Mouse (Mus musculus) C2C12 (cell line): Measurements from ENCODE around the gene Rybp. TPM values are rescaled to one million over a fixed set of nuclear protein-coding genes. Genes with fewer than 3 reads are reported as not detected.

ENCODE experiments used
- H3K27me3 ChIP-seq: one replicate; pipeline ENCODE4 v1.6.1; 2011; ENCODE audit not compliant: control insufficient read depth, insufficient read depth, insufficient read length
- H3K36me3 ChIP-seq: one replicate; pipeline ENCODE4 v1.6.1; 2011; ENCODE audit not compliant: control insufficient read depth, insufficient read depth
- H3K4me3 ChIP-seq: one replicate; pipeline ENCODE4 v1.5.1; 2011; ENCODE audit warnings: mild to moderate bottlenecking, control low read depth; ENCODE audit not compliant: poor library complexity, insufficient read depth, severe bottlenecking
- H3K79me2 ChIP-seq: one replicate; pipeline ENCODE4 v1.6.1; 2011; ENCODE audit not compliant: control insufficient read depth, insufficient read depth
- H3K79me3 ChIP-seq: one replicate; pipeline ENCODE4 v1.6.1; 2011; ENCODE audit warnings: low read depth, control low read depth
- H3ac ChIP-seq: one replicate; pipeline ENCODE3; 2011; ENCODE audit warnings: low read depth; ENCODE audit not compliant: control insufficient read depth, insufficient read length
- CEBPB ChIP-seq: IDR thresholded peaks from one replicate; pipeline ENCODE4 v1.6.1; 2011; ENCODE audit warnings: low read depth, mild to moderate bottlenecking, control low read depth, moderate library complexity
- CTCF ChIP-seq: IDR thresholded peaks from one replicate; pipeline ENCODE4 v1.5.1; 2011; ENCODE audit not compliant: control insufficient read depth, insufficient read depth, insufficient read length
- FOSL1 ChIP-seq: IDR thresholded peaks from one replicate; pipeline ENCODE4 v1.8.0; 2011; ENCODE audit warnings: mild to moderate bottlenecking, low read length; ENCODE audit not compliant: poor library complexity, insufficient read depth, severe bottlenecking
- MAX ChIP-seq: IDR thresholded peaks from one replicate; pipeline ENCODE4 v1.6.1; 2011; ENCODE audit warnings: mild to moderate bottlenecking, control low read depth
- MYOD1 ChIP-seq: IDR thresholded peaks from one replicate; pipeline ENCODE4 v1.6.1; 2011; ENCODE audit warnings: low read depth; ENCODE audit not compliant: control insufficient read depth, insufficient read length
- MYOG ChIP-seq: IDR thresholded peaks from one replicate; pipeline ENCODE4 v1.6.1; 2011; ENCODE audit not compliant: control insufficient read depth, insufficient read length; ENCODE audit errors: extremely low read depth
- USF1 ChIP-seq: IDR thresholded peaks from one replicate; pipeline ENCODE4 v1.6.1; 2011; ENCODE audit warnings: low read depth, mild to moderate bottlenecking, control low read depth, moderate library complexity
- polyA plus RNA-seq: library from polyadenylated mRNA; unstranded; fragments of >200 nt; fragmentation: generic; extraction: Trizol; gene quantifications from one replicate; pipeline ENCODE4 v1.2.1, GENCODE M21; 2012; ENCODE audit warnings: missing spikeins

The Rybp gene
- polyA plus RNA-seq, 1 experiment, result 7.4 TPM

DNA sequence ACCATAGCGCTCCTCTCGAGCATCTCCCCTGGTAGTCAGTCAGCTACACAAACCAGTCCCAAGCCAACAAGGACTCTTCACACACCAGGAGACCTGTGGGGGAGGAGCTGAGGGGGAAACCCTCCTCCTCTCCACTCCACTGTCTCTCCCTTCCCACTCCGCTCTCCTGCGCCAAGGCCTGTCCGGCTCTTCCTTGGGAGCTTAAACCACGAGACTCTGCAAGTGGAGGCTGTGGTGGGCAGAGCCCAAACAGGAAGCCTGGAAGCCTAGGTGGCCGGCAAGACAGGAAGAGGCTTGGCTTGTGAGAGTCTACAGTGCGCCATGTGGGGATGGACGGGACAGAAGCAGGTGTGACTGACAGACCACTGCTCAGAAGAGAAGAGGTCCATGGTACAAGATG, 73.7 kb downstream of the Rybp start:
- H3K4me3 ChIP-seq, result no peak overlapping the region
- no peak for TF ChIP-seq MYOG
- TF ChIP-seq MAX, result no peak
- TF ChIP-seq CTCF, result no peak
- TF ChIP-seq MYOD1, result no peak
- no peak for TF ChIP-seq USF1
- no peak for TF ChIP-seq CEBPB
- TF ChIP-seq FOSL1, result no peak
- H3K79me3 ChIP-seq, result no peaks in the 10 kb centered on the region

DNA sequence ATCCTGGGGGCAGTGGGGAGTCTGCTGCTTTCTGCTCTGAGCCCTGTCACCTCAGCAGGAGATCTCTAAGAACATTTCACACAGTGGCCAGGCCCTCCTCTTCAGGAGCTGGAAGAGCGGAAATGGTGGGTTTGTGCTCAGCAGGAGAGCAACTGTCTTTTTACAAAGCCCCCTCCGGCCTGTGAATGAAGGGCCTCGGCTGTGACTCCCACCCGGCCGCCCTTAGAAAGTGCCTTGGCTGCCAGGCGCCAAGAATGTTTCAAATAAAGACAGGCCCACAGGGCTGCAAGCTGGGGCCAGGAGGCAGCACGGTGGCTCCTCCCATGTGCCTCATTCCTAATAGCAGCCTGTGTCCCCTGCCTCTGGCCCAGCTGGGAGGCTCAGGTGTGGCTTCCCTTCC, 74.5 kb downstream of the Rybp start:
- no peaks in the 10 kb centered on the region for H3K79me3 ChIP-seq
- H3ac ChIP-seq, result no peak overlapping the region
- no peaks in the 10 kb centered on the region for H3K36me3 ChIP-seq
- TF ChIP-seq CTCF (no peak), MYOD1 (no peak), USF1 (no peak), CEBPB (no peak), MYOG (no peak), MAX (no peak), FOSL1 (no peak)
- H3K27me3 ChIP-seq, result no peaks in the 10 kb centered on the region
- no peaks in the 10 kb centered on the region for H3K79me2 ChIP-seq
- no peak overlapping the region for H3K4me3 ChIP-seq

More for the DNA sequence above, 73.7 kb downstream of the Rybp start:
- Histone ChIP-seq H3K79me2 (no peaks in the 10 kb centered on the region), H3K27me3 (no peaks in the 10 kb centered on the region), H3ac (no peak overlapping the region), H3K36me3 (no peaks in the 10 kb centered on the region)

DNA sequence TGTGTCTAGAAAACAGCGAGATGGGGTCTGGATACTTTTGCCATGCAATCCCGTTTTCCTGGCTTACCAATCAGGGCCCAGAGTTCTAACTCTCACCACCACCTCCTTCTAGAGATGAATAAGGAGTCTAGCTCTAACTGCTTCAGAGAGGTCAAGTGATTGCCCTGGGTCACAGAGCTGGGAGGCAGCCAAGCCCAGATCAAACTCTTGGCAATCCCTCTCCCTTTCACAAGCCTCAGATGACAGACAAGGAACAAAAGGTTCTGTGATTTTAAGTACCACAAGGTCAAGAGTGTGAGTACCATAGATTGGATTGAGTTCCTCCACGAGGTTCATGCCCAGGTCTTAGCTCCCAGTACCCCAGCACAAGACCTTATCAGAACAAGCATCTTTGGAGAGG, 75.6 kb downstream of the Rybp start:
- no peaks in the 10 kb centered on the region for H3K79me2 ChIP-seq
- H3ac ChIP-seq, result no peak overlapping the region
- H3K27me3 ChIP-seq, result no peaks in the 10 kb centered on the region
- TF ChIP-seq CEBPB (no peak), MAX (no peak), FOSL1 (no peak), CTCF (no peak), MYOD1 (no peak), MYOG (no peak), USF1 (no peak)
- H3K4me3 ChIP-seq, result no peak overlapping the region
- H3K36me3 ChIP-seq, result no peaks in the 10 kb centered on the region
- H3K79me3 ChIP-seq, result no peaks in the 10 kb centered on the region

DNA sequence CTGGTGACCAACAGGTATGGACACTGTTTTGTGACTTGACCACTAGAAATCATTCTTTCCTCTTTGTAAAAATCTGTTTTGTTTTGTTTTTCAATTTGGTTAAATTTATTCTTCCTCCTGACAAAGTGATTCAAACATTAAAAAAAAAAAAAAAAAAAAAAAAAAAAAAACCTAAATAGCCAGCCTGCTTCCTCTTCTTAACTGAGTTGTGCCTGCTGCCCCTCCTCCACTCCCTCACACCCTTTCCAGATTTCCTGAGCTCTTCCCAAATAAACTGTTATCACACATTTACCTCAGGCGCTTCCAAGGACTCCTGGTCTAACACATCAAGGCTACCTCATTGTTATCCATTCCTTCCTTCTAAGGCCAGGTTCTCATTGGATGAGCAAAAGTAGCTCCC, 76.8 kb downstream of the Rybp start:
- Histone ChIP-seq H3K79me3 (no peaks in the 10 kb centered on the region), H3K36me3 (no peaks in the 10 kb centered on the region), H3K27me3 (peaks cover 8% of the 10 kb centered on the region), H3ac (no peak overlapping the region), H3K79me2 (no peaks in the 10 kb centered on the region), H3K4me3 (no peak overlapping the region)
- no peak for TF ChIP-seq FOSL1
- TF ChIP-seq MYOD1, result no peak
- TF ChIP-seq CEBPB, result no peak
- TF ChIP-seq USF1, result no peak
- no peak for TF ChIP-seq MAX
- TF ChIP-seq CTCF, result no peak
- TF ChIP-seq MYOG, result no peak

DNA sequence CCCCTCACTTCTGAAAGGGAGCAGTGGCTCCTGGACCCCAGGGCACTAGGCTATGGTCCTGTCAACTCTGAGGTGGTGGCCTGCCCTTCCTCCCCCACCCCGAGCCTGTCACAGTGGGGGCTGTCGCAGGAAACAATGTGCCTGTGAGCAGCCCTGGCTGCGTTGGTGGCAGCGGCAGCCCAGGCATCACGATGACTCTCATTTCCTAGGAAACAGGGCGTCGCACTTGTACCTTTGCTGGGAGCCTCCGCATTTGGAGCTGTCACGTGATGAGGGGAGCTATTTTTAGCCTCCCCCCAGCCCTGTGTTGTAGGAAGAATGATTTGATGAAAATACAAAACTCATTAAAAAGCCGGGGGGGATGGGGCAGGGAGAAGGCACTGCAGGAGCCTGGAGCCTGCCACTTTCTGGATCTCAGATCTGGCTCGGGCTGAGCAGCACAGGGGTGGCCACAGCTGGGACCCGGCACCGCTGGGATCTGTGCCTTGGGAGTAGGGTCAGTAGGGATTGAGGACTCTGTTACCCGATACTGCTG, 80.5 kb downstream of the Rybp start:
- H3ac ChIP-seq, result no peak overlapping the region
- peaks cover 18% of the 10 kb centered on the region for H3K27me3 ChIP-seq
- TF ChIP-seq MYOD1 (no peak), USF1 (peak; percentile 63), CEBPB (no peak), CTCF (no peak)
- H3K79me2 ChIP-seq, result no peaks in the 10 kb centered on the region
- H3K36me3 ChIP-seq, result no peaks in the 10 kb centered on the region
- H3K4me3 ChIP-seq, result no peak overlapping the region
- no peaks in the 10 kb centered on the region for H3K79me3 ChIP-seq

DNA sequence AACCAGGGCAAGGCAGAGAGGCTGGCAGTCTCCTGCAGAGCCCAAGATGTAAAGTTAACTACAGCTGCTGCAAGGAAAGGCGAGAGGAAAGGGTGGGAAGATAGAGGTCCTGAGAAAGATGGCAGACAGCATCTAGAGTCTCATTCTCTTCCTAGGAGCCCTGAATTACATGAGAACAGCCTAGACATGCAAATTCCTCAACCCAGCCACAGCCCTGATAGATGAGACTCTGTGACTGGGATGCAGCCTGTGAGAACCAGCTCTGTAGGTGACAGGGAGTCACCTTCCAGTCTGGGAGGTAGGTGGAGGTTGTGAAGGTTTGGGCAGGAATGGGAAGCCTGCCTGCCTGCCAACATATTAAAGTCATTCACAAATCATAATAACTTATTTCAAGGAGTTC, 81.0 kb downstream of the Rybp start:
- no peak overlapping the region for H3K4me3 ChIP-seq
- H3ac ChIP-seq, result no peak overlapping the region
- H3K36me3 ChIP-seq, result no peaks in the 10 kb centered on the region
- TF ChIP-seq CTCF (no peak), MAX (no peak), USF1 (no peak), MYOD1 (no peak), MYOG (no peak), FOSL1 (no peak)
- peaks cover 22% of the 10 kb centered on the region for H3K27me3 ChIP-seq
- no peaks in the 10 kb centered on the region for H3K79me3 ChIP-seq
- no peaks in the 10 kb centered on the region for H3K79me2 ChIP-seq
